Mouse (Mus musculus): Measurements from ENCODE around the gene Tmed3. TPM values are rescaled to one million over a fixed set of nuclear protein-coding genes. Genes with fewer than 3 reads are reported as not detected.

Tmed3 gene
- polyA plus RNA-seq (2012; ENCODE audit: insufficient read depth, insufficient read length, low replicate concordance, missing spikeins): not detected in 2 replicates

DNA sequence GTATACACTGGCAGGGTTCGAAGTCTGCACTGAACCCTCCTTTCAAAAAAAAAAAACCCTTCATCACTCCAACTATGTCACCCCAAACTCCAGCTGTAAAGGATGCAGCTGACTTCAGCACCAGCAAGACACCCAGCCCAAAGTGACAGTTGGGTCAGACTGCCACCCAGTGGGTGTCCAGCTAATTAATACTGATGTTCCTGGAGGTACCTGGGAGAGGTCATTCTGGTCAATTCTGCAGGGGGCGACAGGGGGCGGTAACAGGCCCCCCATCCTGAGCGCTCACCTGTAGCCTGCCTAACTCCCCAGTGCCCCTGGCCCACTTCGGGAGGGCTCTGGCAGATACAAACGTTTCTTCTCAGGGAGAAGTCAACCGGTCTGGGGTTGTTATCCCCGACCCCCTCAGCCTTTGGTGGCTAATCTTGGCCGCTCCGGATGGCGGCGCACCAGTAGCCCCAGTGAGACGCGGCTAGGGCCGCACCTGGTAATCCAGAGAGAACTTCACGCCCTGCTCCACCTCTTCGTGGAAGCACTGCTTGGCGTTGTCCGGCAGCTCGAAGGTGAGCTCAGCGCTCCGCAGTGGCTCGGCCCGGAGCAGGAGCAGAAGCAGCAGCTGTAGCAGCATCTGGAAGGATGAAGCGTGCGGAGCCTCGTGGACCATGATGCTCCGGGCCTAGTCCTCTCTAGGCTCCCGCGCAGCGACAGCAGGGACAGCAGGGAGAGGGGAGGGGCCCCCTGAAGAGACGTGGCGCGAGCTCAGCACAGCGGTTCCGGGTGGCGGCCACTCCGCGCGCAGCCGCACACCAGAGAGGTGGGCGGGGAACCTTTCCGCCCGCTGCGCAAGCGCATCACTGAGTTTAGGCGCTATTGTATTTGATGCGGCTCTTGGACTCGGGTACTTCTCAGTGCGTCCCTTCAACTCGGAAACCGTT, at the start of gene Tmed3:
Gene Tmed3, minus strand, starts transcription at position 804 of the 932 bp plus-strand sequence.
- TF ChIP-seq POLR2A (IDR thresholded peaks at IDR 0.05; ENCODE audit: insufficient read depth, low read depth, low read length) (peak; percentile 63; the same call in 1 of the 2 replicates), CTCF (IDR thresholded peaks at IDR 0.05; ENCODE audit: insufficient read depth, low read depth, low read length) (0 out of 2 replicates have a peak, but pooled peaks have one; percentile 6)
- Histone ChIP-seq H3K4me1 (ENCODE audit: control insufficient read depth, insufficient read depth, low read length) (peaks cover 4% of the 10 kb centered on the region; the same call in 1 of the 2 replicates), H3K4me3 (ENCODE audit: insufficient read depth, low read depth, low read length) (peak within 1 kb of the TSS; percentile 82), H3K27ac (ENCODE audit: insufficient read depth, low read depth, low read length) (0 out of 2 replicates have a peak within 1 kb of the TSS, but pooled peaks have one; percentile 36)
- WGBS: 2% methylated on average over 52 of the region's 52 CpGs

- Histone ChIP-seq H3K4me1 (ENCODE audit: control insufficient read depth, insufficient read depth, low read length) (peaks cover 11% of the 10 kb centered on the region), H3K4me3 (ENCODE audit: insufficient read depth, low read depth, low read length) (no peak overlapping the region), H3K27ac (ENCODE audit: insufficient read depth, low read depth, low read length) (no peak overlapping the region)
- TF ChIP-seq POLR2A (IDR thresholded peaks at IDR 0.05; ENCODE audit: insufficient read depth, low read depth, low read length): no peak
- no peak for TF ChIP-seq CTCF (IDR thresholded peaks at IDR 0.05; ENCODE audit: insufficient read depth, low read depth, low read length)
These were observed 35.2 kb upstream of the Tmed3 start for GRCm38 (mm10) chr9:89740041-89740440.

- no peak within 1 kb of the TSS for H3K27ac ChIP-seq (ENCODE audit: insufficient read depth, low read depth, low read length)
- TF ChIP-seq POLR2A (IDR thresholded peaks at IDR 0.05; ENCODE audit: insufficient read depth, low read depth, low read length) (no peak), CTCF (IDR thresholded peaks at IDR 0.05; ENCODE audit: insufficient read depth, low read depth, low read length) (no peak)
- WGBS: 7% methylated on average over 8 of the region's 8 CpGs
These were observed 33.4 kb upstream of the Tmed3 start, which contains the start of gene Ankrd34c for GRCm38 (mm10) chr9:89738295-89738694. TSS of gene Ankrd34c (minus strand) at chr9:89738475.

DNA sequence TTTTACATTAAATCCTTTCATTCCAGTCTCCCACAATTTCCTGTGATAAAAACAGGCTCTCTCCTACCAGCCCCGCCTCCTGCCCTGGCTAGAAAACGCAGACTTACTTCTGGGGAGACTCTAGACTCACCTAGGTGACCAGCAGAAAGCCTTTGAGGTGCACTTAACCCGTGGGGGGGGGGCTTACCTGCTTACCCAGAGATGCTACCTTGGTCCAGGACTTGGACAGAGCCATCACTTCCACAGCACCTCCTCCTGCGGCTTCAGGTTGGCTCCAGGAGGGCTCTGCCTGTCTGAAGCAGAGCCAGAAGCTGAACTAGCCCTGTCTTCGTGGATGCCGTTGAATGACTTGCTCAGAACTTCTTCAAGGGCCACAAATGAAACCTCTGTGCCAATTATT, 33.0 kb upstream of the Tmed3 start:
- no peak for TF ChIP-seq POLR2A (IDR thresholded peaks at IDR 0.05; ENCODE audit: insufficient read depth, low read depth, low read length)
- no peak for TF ChIP-seq CTCF (IDR thresholded peaks at IDR 0.05; ENCODE audit: insufficient read depth, low read depth, low read length)
- Histone ChIP-seq H3K27ac (ENCODE audit: insufficient read depth, low read depth, low read length) (no peak overlapping the region), H3K4me1 (ENCODE audit: control insufficient read depth, insufficient read depth, low read length) (peaks cover 11% of the 10 kb centered on the region), H3K4me3 (ENCODE audit: insufficient read depth, low read depth, low read length) (no peak overlapping the region)
- 5% methylated on average over 6 of the region's 6 CpGs for WGBS

More at GRCm38 (mm10) chr9:89738295-89738694, 33.4 kb upstream of the Tmed3 start, which contains the start of gene Ankrd34c:
- H3K4me3 ChIP-seq (ENCODE audit: insufficient read depth, low read depth, low read length): peak within 1 kb of the TSS; percentile 27
- peaks cover 11% of the 10 kb centered on the region for H3K4me1 ChIP-seq (ENCODE audit: control insufficient read depth, insufficient read depth, low read length)

DNA sequence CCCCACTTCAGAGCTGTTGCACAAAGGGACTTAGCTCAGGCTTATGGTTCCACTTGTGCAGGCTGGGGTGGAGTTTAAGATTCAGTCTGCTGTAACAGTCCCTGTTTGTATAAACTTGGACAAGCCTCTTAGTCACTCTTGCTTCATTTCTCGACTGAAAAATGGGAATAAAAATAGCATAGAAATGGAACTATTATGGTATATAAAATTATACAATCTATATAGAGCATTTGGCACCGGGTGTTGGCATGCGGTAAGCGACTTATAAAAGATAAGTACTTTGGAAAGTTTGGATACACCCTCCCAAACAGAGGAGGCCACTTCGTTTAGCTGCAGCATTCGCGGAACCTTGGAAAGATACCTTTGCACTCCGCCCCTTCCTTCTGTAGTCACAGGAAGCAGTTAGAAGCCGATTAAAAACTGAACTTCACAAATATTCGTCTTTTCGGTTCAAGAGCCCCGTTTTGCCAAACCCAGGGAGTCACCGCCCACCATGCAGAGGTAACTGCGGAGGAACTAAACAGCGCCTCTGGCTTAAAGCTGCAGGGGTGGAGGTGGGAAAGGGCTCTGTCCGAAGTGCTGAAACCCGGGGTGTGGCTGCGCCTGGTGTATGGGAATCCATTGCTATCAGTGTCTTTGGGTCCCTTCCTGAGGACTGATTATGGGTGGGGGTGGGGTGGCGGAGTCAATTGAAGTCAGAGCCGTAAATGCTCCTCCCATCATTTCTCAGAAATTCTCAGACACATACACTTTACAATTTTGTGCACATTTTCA, 32.3 kb upstream of the Tmed3 start:
- peak overlapping the region; percentile 27 for H3K4me3 ChIP-seq (ENCODE audit: insufficient read depth, low read depth, low read length)
- TF ChIP-seq POLR2A (IDR thresholded peaks at IDR 0.05; ENCODE audit: insufficient read depth, low read depth, low read length) (no peak), CTCF (IDR thresholded peaks at IDR 0.05; ENCODE audit: insufficient read depth, low read depth, low read length) (no peak)
- no peak overlapping the region for H3K27ac ChIP-seq (ENCODE audit: insufficient read depth, low read depth, low read length)
- H3K4me1 ChIP-seq (ENCODE audit: control insufficient read depth, insufficient read depth, low read length): peaks cover 11% of the 10 kb centered on the region
- WGBS: 4% methylated on average over 20 of the region's 20 CpGs

- no peak overlapping the region for H3K4me3 ChIP-seq (ENCODE audit: insufficient read depth, low read depth, low read length)
- peaks cover 4% of the 10 kb centered on the region; the same call in 1 of the 2 replicates for H3K4me1 ChIP-seq (ENCODE audit: control insufficient read depth, insufficient read depth, low read length)
- TF ChIP-seq CTCF (IDR thresholded peaks at IDR 0.05; ENCODE audit: insufficient read depth, low read depth, low read length) (no peak), POLR2A (IDR thresholded peaks at IDR 0.05; ENCODE audit: insufficient read depth, low read depth, low read length) (no peak)
- no peak overlapping the region for H3K27ac ChIP-seq (ENCODE audit: insufficient read depth, low read depth, low read length)
- WGBS: 32% methylated on average over 4 of the region's 4 CpGs
These were observed 2.0 kb upstream of the Tmed3 start for GRCm38 (mm10) chr9:89706906-89707305.

- Histone ChIP-seq H3K4me3 (ENCODE audit: insufficient read depth, low read depth, low read length) (peak overlapping the region; percentile 82), H3K27ac (ENCODE audit: insufficient read depth, low read depth, low read length) (0 out of 2 replicates have a peak overlapping the region, but pooled peaks have one; percentile 36), H3K4me1 (ENCODE audit: control insufficient read depth, insufficient read depth, low read length) (peaks cover 4% of the 10 kb centered on the region; the same call in 1 of the 2 replicates)
- WGBS: 8% methylated on average over 10 of the region's 10 CpGs
- no peak for TF ChIP-seq POLR2A (IDR thresholded peaks at IDR 0.05; ENCODE audit: insufficient read depth, low read depth, low read length)
- TF ChIP-seq CTCF (IDR thresholded peaks at IDR 0.05; ENCODE audit: insufficient read depth, low read depth, low read length): no peak
These were observed 297 bp upstream of the Tmed3 start for GRCm38 (mm10) chr9:89705197-89705533.

DNA sequence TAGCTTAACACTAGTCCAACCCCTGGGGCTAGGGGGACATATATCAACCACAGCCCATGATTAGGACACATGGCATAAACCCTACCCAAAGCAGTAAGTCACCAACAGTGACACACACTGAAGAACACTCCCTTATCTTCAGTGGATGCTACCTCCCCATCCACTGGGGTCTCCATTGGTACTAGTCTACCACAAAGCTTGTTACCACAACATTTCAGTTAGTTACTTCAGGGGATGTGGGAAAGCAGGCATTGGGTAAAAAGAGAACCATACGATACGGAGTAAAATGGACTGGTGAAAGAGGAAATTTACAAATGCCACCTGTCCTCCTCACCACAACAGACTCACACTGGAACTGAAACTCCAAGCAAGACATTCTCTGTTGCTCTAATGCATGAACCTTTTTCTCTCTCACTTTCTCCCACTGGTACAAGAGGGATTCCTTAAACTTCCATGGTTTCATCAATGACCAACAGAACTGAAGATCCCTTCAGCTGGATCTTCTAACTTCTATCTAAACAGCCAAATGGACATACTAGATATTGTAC, 3.9 kb downstream of the Tmed3 start:
- no peak overlapping the region for H3K4me3 ChIP-seq (ENCODE audit: insufficient read depth, low read depth, low read length)
- no peak for TF ChIP-seq CTCF (IDR thresholded peaks at IDR 0.05; ENCODE audit: insufficient read depth, low read depth, low read length)
- no peak for TF ChIP-seq POLR2A (IDR thresholded peaks at IDR 0.05; ENCODE audit: insufficient read depth, low read depth, low read length)
- peaks cover 4% of the 10 kb centered on the region; the same call in 1 of the 2 replicates for H3K4me1 ChIP-seq (ENCODE audit: control insufficient read depth, insufficient read depth, low read length)
- H3K27ac ChIP-seq (ENCODE audit: insufficient read depth, low read depth, low read length): no peak overlapping the region
- WGBS: 96% methylated on average over 2 of the region's 2 CpGs

Data from olfactory bulb, adult 2 months (tissue).